Mouse (Mus musculus) right cerebral cortex, adult 2 months (tissue): Measurements from ENCODE around the gene Sept9.

Experiments used
- DNase-seq, 2 experiments: peaks; one replicate each; pipeline ENCODE4 v3.0.0; 2021 to 2022; ENCODE audit warnings: low spot score in 2 of 2

Gene Sept9

DNA sequence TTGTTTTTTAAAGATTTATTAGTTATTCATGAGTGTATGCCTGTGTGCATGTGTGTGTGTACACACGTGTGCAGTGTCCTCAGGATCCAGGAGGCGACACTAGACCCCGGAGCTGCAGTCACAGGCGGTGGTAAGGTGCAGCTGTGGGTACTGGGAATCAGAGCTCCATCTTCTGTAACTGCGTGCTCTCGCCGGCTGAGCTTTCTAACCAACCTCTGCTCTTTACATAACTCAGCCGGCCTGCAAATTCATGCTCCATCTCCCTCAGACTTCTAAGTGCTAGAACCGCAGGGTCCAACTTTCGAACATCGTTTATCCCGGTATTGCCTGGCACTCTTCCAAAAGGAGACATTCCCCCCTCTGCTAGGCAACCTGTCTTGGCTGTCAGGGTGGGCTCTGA lies 24.0 kb upstream of the Sept9 start:
- no peak for DNase-seq

- DNase-seq, result no peak
Measured at GRCm38 (mm10) chr11:117176304-117176703, 23.2 kb upstream of the Sept9 start.

DNA sequence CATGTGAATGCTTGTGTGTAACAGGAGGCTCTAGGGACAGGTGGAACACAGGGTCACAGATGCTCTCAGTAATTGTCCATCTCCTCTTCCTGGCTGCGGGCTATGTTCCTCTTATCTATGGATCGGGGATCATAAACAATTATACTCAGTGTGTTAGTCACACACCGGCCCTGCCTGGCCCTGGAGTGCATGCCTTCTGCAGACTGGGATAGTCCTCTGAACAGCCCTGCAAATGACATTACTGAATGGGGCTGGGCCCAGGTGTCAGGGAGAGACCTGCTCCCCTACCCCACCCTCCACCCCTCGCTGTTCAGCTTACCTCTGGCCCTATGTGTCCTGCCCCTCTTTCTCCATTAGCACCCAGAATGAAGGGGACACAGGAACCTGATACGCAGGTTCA lies 22.6 kb upstream of the Sept9 start:
- DNase-seq, result no peak

DNA sequence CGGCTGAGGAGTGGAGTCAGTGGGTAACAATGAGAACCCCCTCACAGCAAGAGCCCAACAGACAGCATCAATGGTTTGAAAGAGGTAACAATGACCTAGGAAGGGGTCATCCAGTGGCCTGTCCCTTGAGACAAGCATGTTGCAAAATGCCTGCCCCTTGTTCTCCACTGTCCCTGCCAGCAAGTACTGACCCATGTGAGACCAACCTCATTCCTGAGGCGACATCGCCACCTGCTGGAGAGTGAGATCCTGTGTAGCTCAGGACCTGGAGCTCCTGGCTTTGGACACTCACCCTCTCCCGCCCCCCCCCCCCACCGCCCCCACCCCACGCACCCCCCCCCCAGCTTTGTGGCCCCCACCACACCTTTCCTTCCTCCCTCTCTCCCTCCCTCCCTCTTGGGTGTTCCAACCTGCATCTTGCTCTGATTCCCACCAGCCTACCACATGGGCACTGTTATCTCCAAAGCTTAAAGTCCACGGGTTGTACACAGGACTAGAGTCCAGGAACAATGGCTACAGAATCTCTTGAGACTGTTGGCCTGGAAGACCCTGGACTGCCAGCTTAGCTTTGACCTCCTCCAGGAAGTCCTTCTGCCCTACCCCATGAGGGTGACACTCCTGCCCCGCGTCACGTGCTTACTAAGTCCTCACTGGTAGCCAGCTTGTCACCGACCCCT lies 22.0 kb upstream of the Sept9 start:
- peak; percentile 94 for DNase-seq

DNA sequence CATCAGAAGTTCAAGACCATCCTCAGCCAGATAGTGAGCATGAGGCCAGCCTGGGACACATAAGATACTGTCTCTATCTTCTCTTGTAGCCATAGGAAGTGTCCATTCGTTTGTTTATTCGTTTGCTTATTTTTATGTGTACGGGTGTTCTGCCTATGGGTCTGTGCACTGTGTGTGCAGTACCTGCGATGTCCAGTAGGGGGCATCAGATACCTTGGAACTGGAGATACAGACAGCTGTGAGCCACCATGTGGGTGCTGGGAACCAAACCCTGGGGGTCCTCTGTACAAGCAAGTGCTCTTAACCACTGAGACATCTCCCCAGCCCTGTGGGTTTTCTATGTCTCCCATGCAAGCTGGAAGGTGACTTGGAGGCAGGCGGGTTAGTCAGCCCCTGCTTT lies 19.6 kb upstream of the Sept9 start:
- no peak for DNase-seq

DNA sequence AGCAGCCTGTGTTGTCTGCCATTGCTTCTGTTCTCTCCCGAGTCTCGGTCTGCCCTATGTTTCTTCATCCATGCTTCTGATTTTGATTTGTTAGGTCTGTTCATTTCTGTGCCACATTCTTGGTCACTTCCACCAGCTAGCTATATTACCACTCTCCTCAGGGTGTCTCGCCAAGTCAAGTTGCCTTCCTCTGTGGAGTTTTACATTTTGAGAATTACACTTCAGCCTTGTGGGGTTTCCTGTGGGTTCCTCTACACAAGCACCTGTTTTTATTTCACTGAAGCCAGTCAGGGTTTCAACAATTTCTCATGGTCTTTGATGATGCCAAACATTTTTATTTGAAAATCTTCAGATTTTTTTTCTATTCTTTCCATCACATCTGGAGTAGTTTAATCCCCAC lies 16.7 kb upstream of the Sept9 start:
- no peak for DNase-seq

GRCm38 (mm10) chr11:117183299-117183698 lies 16.2 kb upstream of the Sept9 start:
- DNase-seq, result no peak

DNA sequence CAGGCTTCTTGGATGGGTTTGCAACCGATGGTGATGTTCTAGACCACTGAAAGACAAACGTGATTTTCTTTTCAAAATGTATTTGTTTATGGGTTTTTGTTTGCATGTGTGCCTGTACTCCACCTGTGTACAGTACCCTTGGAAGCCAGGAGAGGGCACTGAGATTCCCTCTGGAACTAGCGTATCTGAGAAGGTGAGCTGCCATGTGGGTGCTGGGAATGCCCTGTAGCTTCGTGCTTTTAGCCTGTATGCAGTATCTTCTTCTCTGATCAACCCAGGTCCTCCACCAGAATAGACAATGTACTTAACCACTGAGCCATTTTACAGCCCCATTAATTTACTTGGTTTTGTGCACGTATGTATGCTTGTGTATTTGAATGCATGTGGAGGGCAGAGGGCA lies 15.6 kb upstream of the Sept9 start:
- no peak for DNase-seq

DNA sequence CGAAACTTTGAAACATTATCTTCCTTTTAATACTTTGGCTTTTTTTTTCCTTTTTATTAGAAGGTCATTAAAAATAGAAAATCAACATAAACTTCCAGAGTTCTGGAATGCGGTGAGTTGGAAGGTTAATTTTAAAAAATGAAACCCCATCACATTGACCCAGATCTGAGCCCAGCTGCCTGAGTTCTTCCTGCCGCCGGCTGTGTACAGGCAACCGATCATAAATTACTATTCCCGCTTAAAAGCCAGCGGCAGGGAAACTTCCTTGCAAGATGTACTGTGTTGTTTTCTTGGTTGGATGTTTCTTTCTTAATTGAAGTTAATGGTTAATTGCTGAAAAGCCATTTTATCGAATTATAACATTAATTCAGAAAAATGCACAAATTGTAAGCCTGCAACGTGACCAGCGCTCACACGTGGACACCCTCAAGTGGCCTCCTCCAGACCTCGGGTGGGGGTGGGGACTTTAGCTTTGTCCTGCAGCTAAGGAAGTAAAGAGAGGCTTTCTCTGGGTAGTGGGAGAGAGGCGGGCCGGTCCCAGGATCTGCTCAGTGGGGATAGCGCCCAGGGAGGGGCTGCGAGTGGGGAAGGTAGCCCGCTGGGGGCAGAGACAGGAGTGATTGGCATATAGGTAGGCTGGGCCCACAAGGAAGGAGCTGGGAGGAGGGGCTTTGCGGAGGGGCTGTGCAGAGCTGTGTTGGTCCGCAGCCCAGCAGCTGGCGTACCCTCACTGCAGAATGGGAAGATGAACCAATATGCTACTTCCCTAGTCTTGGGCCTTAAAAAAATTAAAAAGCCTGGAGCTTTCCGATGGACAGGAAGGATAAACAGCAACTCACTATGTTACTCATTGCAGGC lies 14.2 kb upstream of the Sept9 start:
- no peak for DNase-seq

GRCm38 (mm10) chr11:117191524-117191923 lies 7.9 kb upstream of the Sept9 start:
- DNase-seq, result no peak

- DNase-seq, result no peak
Measured at GRCm38 (mm10) chr11:117194475-117194937, 5.0 kb upstream of the Sept9 start.

DNA sequence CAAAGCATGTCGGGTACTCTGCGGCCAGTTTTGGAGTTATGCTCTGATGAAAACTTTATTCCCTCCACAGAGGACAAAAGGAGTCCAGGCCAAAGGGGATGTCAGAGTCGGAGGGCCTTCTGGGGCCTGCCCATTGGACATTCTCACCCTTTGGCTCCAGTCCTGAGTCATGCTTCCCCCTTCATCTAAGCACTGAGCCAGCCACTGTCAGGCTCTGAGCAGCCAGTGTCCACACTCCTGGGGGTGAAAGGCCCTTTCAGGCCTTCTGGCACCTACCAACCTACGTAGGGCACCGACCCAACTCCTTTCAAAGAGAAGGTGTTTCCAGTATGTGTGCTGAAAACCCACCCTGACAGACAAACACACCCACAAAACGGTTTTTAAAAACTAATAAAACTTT lies 3.8 kb upstream of the Sept9 start:
- no peak for DNase-seq

- DNase-seq, result no peak
Measured at GRCm38 (mm10) chr11:117196681-117197080, 2.8 kb upstream of the Sept9 start.

- DNase-seq, result no peak
Measured at GRCm38 (mm10) chr11:117198122-117198521, 1.3 kb upstream of the Sept9 start.

DNA sequence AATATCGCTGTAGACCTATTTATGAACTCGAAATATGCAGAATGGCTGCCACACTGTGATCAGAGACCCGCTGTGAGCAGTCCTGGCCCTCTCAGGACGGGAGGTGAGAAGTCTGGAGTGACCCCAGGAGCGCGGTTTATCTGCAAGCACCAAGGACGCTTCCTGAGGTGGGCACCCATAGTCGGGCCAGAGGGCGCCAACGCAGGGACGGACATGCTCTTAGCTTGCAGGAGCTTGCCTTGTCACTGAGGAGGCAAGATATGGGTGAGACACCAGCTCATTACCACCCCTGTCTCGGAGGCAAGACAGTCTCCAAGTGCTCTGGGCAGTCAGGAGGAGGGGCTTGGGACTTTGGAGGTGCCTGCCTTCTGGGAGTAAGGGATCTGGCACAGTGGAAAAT lies 2.4 kb downstream of the Sept9 start:
- DNase-seq, result no peak

GRCm38 (mm10) chr11:117204606-117205005 lies 5.1 kb downstream of the Sept9 start:
- no peak for DNase-seq

GRCm38 (mm10) chr11:117205042-117205441 lies 5.6 kb downstream of the Sept9 start:
- DNase-seq, result no peak

DNA sequence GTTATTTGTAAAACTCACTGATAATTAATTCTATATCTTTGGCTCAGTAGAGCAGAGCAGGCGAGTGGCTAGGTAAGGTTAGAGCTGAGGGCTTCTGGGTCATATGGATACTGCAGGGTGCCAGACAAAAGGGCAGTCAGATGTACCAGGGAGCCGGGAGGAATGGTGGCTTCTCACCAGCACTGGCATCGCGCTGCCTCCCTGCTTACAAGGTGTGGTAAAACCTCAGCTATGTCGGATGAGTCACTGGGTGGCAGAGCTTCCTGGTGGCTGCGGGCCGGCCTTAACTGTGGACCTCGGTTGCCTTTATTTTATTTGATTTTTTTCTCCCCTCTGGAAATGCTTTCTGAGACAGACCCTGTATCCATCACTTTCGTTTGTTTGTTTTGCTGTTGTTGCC lies 6.0 kb downstream of the Sept9 start:
- no peak for DNase-seq

- DNase-seq, result no peak
Measured at GRCm38 (mm10) chr11:117207436-117207835, 8.0 kb downstream of the Sept9 start.

DNA sequence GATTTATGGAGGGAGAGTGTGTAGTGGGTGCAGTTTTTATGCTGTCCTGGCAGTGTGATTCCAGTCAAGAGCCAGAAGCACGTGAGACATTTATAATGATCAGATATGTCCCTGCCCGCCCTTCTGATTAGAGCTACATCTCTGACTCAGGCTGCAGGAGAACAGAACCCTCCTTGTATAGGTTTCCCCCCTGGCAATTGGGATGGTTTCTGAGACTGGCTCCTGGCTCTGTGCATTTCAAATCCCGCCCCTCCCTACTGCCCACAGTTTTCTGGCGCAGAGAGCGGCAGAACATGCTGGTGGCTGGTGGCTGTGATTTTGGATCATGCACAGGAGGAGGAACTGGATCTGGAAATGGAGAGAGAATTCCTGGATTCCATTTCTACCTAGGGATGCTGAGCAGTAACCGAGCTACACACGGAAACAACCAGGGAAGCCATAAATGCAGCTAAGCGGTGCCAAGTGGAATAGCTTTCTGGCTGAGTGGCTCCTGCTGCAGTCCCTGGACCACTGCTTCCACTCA lies 8.8 kb downstream of the Sept9 start:
- DNase-seq, result peak; percentile 38 to 39

DNA sequence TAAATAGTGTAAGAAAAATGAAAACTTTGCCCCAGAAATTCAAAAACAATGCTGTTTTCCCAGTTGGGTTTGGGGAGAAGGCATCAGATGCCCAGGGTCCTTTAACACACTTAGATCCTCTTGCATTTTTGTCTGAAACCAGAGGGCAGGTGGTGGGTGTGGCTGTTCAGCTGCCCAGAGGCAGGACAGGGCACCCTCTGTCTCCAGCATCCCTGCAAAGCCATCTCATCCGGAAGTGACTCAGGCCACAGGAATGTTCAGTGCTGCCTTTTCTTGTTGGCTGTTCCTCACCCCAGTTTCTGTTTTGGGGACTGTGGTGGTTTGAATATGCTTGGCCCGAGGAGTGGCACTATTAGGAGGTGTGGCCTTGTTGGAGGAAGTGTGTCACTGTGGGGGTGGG lies 17.3 kb downstream of the Sept9 start:
- no peak for DNase-seq

DNA sequence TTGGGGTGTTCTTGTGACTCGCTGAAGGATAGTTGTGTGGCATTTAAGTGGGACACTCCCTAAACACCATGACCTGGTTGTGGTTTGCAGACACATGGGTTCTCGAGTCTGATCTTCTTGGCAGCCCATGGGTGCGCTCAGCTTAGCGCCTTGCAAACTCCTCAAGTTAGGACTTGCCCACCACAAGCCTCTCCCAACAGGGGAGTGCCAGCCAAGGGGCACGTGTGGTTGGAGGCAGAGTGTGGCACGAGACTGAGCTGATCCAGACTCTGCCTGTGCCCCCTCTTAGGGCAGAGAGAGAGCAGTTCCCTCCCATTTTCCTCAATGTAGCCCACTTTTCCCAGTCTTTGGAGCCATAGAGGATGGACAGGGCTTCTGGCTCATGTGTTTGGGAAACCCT lies 18.6 kb downstream of the Sept9 start:
- no peak for DNase-seq

- no peak for DNase-seq
Measured at GRCm38 (mm10) chr11:117218498-117218897, 19.0 kb downstream of the Sept9 start.
